Mouse (Mus musculus): ENCODE results near the gene Tbc1d25.

DNA sequence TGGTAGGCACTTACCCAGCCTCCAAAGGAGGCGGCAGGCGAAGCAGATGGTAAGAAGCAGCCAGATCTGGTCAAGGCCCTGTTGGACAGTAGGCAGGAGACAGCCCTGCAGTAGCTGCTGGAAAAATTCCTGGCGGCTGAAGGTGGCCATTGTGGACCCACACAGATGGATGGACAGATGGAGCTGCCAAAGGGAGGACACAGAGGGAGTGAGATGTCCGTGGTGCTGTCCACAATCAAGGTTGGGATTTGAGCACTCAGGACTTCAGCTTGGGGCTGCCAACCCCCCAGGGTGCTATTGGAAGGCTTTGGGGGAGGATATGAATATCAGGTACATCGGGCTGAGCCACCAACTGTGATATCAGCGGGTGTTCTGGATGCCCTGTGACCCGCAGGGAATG, 29.6 kb upstream of the Tbc1d25 start:
- TF ChIP-seq CTCF (IDR thresholded peaks at IDR 0.05; ENCODE audit: low read depth), result no peak
- TF ChIP-seq EP300 (optimal IDR thresholded peaks at IDR 0.05), result no peak

Data from stomach, postnatal 0 days (tissue).